8 mouse cellular contexts compared by ENCODE assay signal in genomic region chr15:3201912-3202653, GRCm38 (mm10).
DNase-seq lines count a peak whose midpoint lies in the region; ATAC-seq and TF ChIP-seq lines count a peak whose summit lies in the region.
"Had no signal": no experiment of that assay in that cellular context is flagged by ENCODE, and none has a peak within 500 bp of the region (broad histone marks: within the 10 kb centered on the region; RNA-seq: fewer than 3 reads in every experiment).

No protein-coding gene starts in this region.

- H3K4me2 ChIP-seq in lung, postnatal 0 days (replicated peaks; ENCODE audit: low read depth, low read length): no peak overlapping the region
- H3K4me2 ChIP-seq: liver, embryonic 15.5 days had no signal

- TF ChIP-seq EP300 in lung, postnatal 0 days (IDR thresholded peaks at IDR 0.05): no peak

- H3K27me3 ChIP-seq in lung, postnatal 0 days (replicated peaks; ENCODE audit: insufficient read depth, low read length): no peaks in the 10 kb centered on the region
- H3K27me3 ChIP-seq: liver, embryonic 15.5 days had no signal

- peak; percentile 94 for ATAC-seq in granulocyte monocyte progenitor cell, adult 5-6 weeks (replicated peaks; ENCODE audit: poor library complexity, severe bottlenecking)
- ATAC-seq in lung, postnatal 0 days: no peak

- peak; percentile 92 for TF ChIP-seq CTCF in lung, postnatal 0 days (IDR thresholded peaks at IDR 0.05)

- WGBS in lung, postnatal 0 days: 86% methylated on average over 2 of the region's 2 CpGs

- no peaks in the 10 kb centered on the region for H3K36me3 ChIP-seq in lung, postnatal 0 days (ENCODE audit: insufficient read depth, low read length)
- H3K36me3 ChIP-seq: liver, embryonic 15.5 days had no signal

- H3K27ac ChIP-seq in lung, postnatal 0 days (ENCODE audit: low read length): no peak overlapping the region
- H3K27ac ChIP-seq: liver, embryonic 15.5 days had no signal

- no peaks in the 10 kb centered on the region for H3K9me3 ChIP-seq in lung, postnatal 0 days (ENCODE audit: low read length)
- H3K9me3 ChIP-seq: liver, embryonic 15.5 days had no signal

- DNase-seq in CD8-positive naive resting alpha-beta T cell, adult 2 months (ENCODE audit: low read depth in 2 of 2, low spot score in 2 of 2): peak; percentile 16 to 40
- peak; percentile 18 for DNase-seq in MN1 (ENCODE audit: low spot score)
- peak; percentile 12 to 53 for DNase-seq in cerebellum, postnatal 25 days
- DNase-seq in kidney, postnatal 14 days: peak; percentile 66
- DNase-seq in lung, postnatal 0 days (ENCODE audit: low spot score): peak; percentile 88
- DNase-seq in retina, adult 2 months (ENCODE audit: low read depth, low spot score): peak; percentile 13

- no peak overlapping the region for H3K4me3 ChIP-seq in lung, postnatal 0 days (ENCODE audit: low read depth, low read length)
- H3K4me3 ChIP-seq: liver, embryonic 15.5 days had no signal

- H3K9ac ChIP-seq in lung, postnatal 0 days (replicated peaks; ENCODE audit: low read depth): no peak overlapping the region
- H3K9ac ChIP-seq: liver, embryonic 15.5 days had no signal

- no peaks in the 10 kb centered on the region for H3K4me1 ChIP-seq in lung, postnatal 0 days (ENCODE audit: insufficient read depth, low read depth, low read length)
- H3K4me1 ChIP-seq: liver, embryonic 15.5 days had no signal

Comparison
In these comparisons a context has a peak if more than half of its experiments do, and no peak if none do; other contexts are left out.
1. DNase-seq: peak in every context shown above with its lines; median percentile 88 in lung, postnatal 0 days; 66 in kidney, postnatal 14 days; 32 in cerebellum, postnatal 25 days; 28 in CD8-positive naive resting alpha-beta T cell, adult 2 months; 18 in MN1; 13 in retina, adult 2 months.